Mouse (Mus musculus): ENCODE data around the gene Ndrg2. TPM values are rescaled to one million over a fixed set of nuclear protein-coding genes. Genes with fewer than 3 reads are reported as not detected.

Gene Ndrg2
- polyA plus RNA-seq, 1 experiment from 2014 or later, result 105 TPM

DNA sequence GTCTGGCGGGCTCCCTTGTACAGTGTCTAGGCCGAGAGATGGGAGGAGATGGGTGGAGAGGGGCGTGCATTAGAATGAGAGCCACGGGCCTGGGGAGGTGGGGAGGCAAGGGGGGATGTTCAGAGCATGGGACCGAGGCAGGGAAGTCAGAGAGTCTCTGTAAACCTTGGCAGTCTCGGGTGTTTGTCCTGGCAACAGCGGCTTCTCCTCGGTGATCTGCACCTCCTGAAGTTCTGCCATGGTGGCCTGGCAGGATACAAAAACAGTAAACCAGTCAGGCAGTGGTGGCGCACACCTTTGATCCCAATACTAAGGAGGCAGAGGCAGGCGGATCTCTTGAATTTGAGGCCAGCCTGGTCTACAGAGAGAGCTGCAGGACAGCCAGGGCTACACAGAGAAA is 2.7 kb downstream of the Ndrg2 start:
- Histone ChIP-seq H3K27ac (no peak overlapping the region), H3K9me3 (no peaks in the 10 kb centered on the region), H3K4me1 (peaks cover 41% of the 10 kb centered on the region), H3K9ac (no peak overlapping the region), H3K4me3 (no peak overlapping the region), H3K27me3 (no peaks in the 10 kb centered on the region), H3K4me2 (no peak overlapping the region), H3K36me3 (peaks cover 13% of the 10 kb centered on the region)
- no peak for ATAC-seq (ENCODE audit: insufficient number of reproducible peaks, low FRiP score, low TSS enrichment, low read depth)
- 82% methylated on average over 10 of the region's 10 CpGs for WGBS

GRCm38 (mm10) chr14:51906102-51906501 is 7.9 kb downstream of the Ndrg2 start:
- H3K27ac ChIP-seq, result no peak overlapping the region
- no peaks in the 10 kb centered on the region for H3K27me3 ChIP-seq
- WGBS, result 93% methylated on average over 11 of the region's 11 CpGs
- H3K9me3 ChIP-seq, result no peaks in the 10 kb centered on the region
- no peak for ATAC-seq (ENCODE audit: insufficient number of reproducible peaks, low FRiP score, low TSS enrichment, low read depth)
- H3K36me3 ChIP-seq, result peaks cover 29% of the 10 kb centered on the region
- no peak overlapping the region for H3K4me2 ChIP-seq
- H3K4me3 ChIP-seq, result no peak overlapping the region
- H3K4me1 ChIP-seq, result no peaks in the 10 kb centered on the region
- no peak overlapping the region for H3K9ac ChIP-seq

DNA sequence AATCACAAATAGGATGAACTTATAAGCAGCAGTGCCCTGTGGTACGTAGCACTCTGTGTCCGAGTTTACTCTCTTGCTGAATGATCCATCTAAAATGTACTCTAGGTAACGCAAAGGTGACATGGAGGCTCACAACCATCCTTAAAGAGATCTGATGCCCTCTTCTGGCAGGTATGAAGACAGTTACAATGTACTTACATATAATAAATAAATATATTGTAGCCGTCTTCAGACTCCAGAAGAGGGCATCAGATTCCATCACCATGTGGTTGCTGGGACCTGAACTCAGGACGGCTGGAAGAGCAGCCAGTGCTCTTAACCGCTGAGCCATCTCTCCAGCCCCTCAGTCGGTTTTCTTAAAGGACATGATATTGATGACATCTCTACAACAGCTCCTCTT is 9.3 kb downstream of the Ndrg2 start:
- H3K4me1 ChIP-seq, result no peaks in the 10 kb centered on the region
- ATAC-seq (ENCODE audit: insufficient number of reproducible peaks, low FRiP score, low TSS enrichment, low read depth), result no peak
- no peak overlapping the region for H3K4me3 ChIP-seq
- H3K9ac ChIP-seq, result no peak overlapping the region
- H3K4me2 ChIP-seq, result no peak overlapping the region
- no peaks in the 10 kb centered on the region for H3K27me3 ChIP-seq
- WGBS, result 66% methylated on average over 7 of the region's 7 CpGs
- peaks cover 29% of the 10 kb centered on the region for H3K36me3 ChIP-seq
- no peak overlapping the region for H3K27ac ChIP-seq
- no peaks in the 10 kb centered on the region for H3K9me3 ChIP-seq

- H3K4me2 ChIP-seq, result no peak overlapping the region
- no peaks in the 10 kb centered on the region for H3K27me3 ChIP-seq
- no peaks in the 10 kb centered on the region for H3K9me3 ChIP-seq
- no peak overlapping the region for H3K27ac ChIP-seq
- H3K9ac ChIP-seq, result no peak overlapping the region
- no peaks in the 10 kb centered on the region for H3K4me1 ChIP-seq
- no peak overlapping the region for H3K4me3 ChIP-seq
- WGBS, result 76% methylated on average over 9 of the region's 9 CpGs
- no peak for ATAC-seq (ENCODE audit: insufficient number of reproducible peaks, low FRiP score, low TSS enrichment, low read depth)
- H3K36me3 ChIP-seq, result peaks cover 29% of the 10 kb centered on the region
Observed at GRCm38 (mm10) chr14:51903782-51904181, 10.2 kb downstream of the Ndrg2 start.

GRCm38 (mm10) chr14:51902806-51903710 is 10.9 kb downstream of the Ndrg2 start:
- H3K4me2 ChIP-seq, result no peak overlapping the region
- H3K9me3 ChIP-seq, result no peaks in the 10 kb centered on the region
- H3K9ac ChIP-seq, result no peak overlapping the region
- H3K27ac ChIP-seq, result no peak overlapping the region
- H3K36me3 ChIP-seq, result peaks cover 25% of the 10 kb centered on the region
- no peaks in the 10 kb centered on the region for H3K27me3 ChIP-seq
- no peak for ATAC-seq (ENCODE audit: insufficient number of reproducible peaks, low FRiP score, low TSS enrichment, low read depth)
- H3K4me3 ChIP-seq, result no peak overlapping the region
- no peaks in the 10 kb centered on the region for H3K4me1 ChIP-seq
- WGBS, result 56% methylated on average over 9 of the region's 9 CpGs

GRCm38 (mm10) chr14:51899351-51899750 is 14.6 kb downstream of the Ndrg2 start:
- Histone ChIP-seq H3K27ac (no peak overlapping the region), H3K27me3 (no peaks in the 10 kb centered on the region), H3K4me3 (no peak overlapping the region), H3K4me2 (no peak overlapping the region), H3K36me3 (0 out of 2 replicates have a peak, but pooled peaks cover 4% of the 10 kb centered on the region), H3K9me3 (no peaks in the 10 kb centered on the region), H3K9ac (no peak overlapping the region), H3K4me1 (0 out of 2 replicates have a peak, but pooled peaks cover 2% of the 10 kb centered on the region)
- 94% methylated on average over 1 of the region's 1 CpGs for WGBS
- no peak for ATAC-seq (ENCODE audit: insufficient number of reproducible peaks, low FRiP score, low TSS enrichment, low read depth)

- H3K27ac ChIP-seq, result no peak overlapping the region
- no peak for ATAC-seq (ENCODE audit: insufficient number of reproducible peaks, low FRiP score, low TSS enrichment, low read depth)
- H3K4me1 ChIP-seq, result 0 out of 2 replicates have a peak, but pooled peaks cover 2% of the 10 kb centered on the region
- 60% methylated on average over 8 of the region's 8 CpGs for WGBS
- H3K36me3 ChIP-seq, result peaks cover 11% of the 10 kb centered on the region
- no peaks in the 10 kb centered on the region for H3K27me3 ChIP-seq
- no peak overlapping the region for H3K4me3 ChIP-seq
- H3K9me3 ChIP-seq, result no peaks in the 10 kb centered on the region
- no peak overlapping the region for H3K9ac ChIP-seq
- no peak overlapping the region for H3K4me2 ChIP-seq
Observed at GRCm38 (mm10) chr14:51896539-51897170, 17.3 kb downstream of the Ndrg2 start.

DNA sequence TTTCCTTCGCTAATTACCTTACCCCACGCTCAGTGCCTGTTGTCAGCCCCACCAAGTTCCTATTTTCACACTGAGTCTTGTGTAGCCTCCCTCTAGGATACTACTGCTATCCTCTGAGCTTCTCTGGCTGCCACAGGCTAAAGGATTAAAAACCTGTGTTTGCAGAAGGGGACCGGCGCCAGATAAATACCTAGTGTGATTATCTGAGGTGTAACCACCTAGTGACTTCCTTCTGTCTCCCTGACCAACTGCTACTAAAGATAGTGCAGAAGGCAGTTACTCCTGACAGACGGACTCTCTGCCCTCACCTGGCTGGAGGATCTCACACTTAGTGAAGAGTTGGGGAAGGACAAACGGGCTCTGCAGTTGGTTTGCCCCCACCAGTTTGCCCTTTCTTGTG is 17.9 kb downstream of the Ndrg2 start:
- Histone ChIP-seq H3K4me1 (0 out of 2 replicates have a peak, but pooled peaks cover 2% of the 10 kb centered on the region), H3K9me3 (no peaks in the 10 kb centered on the region), H3K9ac (no peak overlapping the region), H3K27ac (no peak overlapping the region), H3K36me3 (peaks cover 17% of the 10 kb centered on the region), H3K27me3 (no peaks in the 10 kb centered on the region), H3K4me2 (no peak overlapping the region), H3K4me3 (no peak overlapping the region)
- 81% methylated on average over 6 of the region's 6 CpGs for WGBS
- ATAC-seq (ENCODE audit: insufficient number of reproducible peaks, low FRiP score, low TSS enrichment, low read depth), result no peak

GRCm38 (mm10) chr14:51895071-51895470 is 18.9 kb downstream of the Ndrg2 start:
- H3K36me3 ChIP-seq, result peaks cover 27% of the 10 kb centered on the region
- no peak overlapping the region for H3K27ac ChIP-seq
- no peak overlapping the region for H3K9ac ChIP-seq
- 0 out of 2 replicates have a peak, but pooled peaks cover 2% of the 10 kb centered on the region for H3K4me1 ChIP-seq
- no peaks in the 10 kb centered on the region for H3K9me3 ChIP-seq
- 82% methylated on average over 14 of the region's 14 CpGs for WGBS
- H3K4me2 ChIP-seq, result no peak overlapping the region
- H3K27me3 ChIP-seq, result no peaks in the 10 kb centered on the region
- no peak for ATAC-seq (ENCODE audit: insufficient number of reproducible peaks, low FRiP score, low TSS enrichment, low read depth)
- no peak overlapping the region for H3K4me3 ChIP-seq

DNA sequence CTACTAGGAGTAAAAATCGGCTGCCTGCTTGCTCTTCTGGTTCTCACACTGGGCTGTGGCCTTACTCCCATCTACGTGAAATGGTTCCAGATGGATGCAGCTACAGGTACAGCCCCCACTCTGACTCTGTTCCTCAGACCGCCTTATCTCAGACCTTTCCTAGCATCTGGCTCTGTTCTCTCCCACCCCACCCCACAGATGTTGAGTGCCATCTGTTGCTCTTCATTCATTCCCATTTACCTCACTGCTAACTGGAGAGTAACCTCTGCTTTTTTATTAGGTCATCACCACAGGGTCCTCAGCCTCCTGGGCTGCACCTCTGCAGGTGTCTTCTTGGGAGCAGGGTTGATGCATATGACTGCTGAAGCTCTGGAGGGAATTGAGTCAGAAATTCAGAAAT is 20.1 kb downstream of the Ndrg2 start:
- Histone ChIP-seq H3K9me3 (no peaks in the 10 kb centered on the region), H3K4me3 (no peak overlapping the region), H3K9ac (no peak overlapping the region), H3K4me1 (0 out of 2 replicates have a peak, but pooled peaks cover 2% of the 10 kb centered on the region), H3K4me2 (no peak overlapping the region), H3K27me3 (no peaks in the 10 kb centered on the region), H3K36me3 (peaks cover 39% of the 10 kb centered on the region), H3K27ac (no peak overlapping the region)
- WGBS, result 54% methylated on average over 3 of the region's 3 CpGs
- no peak for ATAC-seq (ENCODE audit: insufficient number of reproducible peaks, low FRiP score, low TSS enrichment, low read depth)

DNA sequence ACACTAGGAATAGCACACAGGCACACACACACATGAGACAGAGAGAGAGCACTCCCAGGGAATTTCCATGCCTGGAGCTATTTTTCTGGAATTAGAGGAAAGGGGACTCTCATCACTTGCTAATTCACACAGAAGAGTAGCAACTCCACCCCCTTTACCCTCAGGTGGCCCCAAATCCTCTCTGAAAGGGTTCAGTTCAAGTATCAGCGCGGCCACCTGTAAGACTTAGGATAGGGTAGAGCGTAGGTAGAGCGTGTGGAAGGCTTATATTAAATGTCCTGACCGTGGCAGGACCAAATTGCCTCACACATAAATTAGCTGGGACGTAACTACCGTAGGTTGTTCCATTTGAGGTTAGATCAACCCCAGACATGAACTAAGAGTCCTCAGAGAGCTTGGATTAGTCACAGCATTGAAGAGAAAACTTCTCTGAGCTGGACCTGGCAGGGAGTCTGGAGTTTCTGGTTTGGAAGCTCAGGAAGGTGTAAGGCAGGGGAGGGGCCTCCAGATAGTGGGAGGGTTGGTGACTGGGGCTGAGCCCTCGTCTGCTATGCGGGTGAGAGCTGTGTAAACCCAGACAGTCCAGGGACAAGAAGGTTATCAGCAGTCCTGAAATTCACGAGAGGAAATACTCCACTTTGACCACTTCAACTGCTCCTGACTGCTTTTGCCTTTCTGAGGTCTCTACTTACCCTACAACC is 20.7 kb downstream of the Ndrg2 start:
- H3K9ac ChIP-seq, result no peak overlapping the region
- 0 out of 2 replicates have a peak, but pooled peaks cover 2% of the 10 kb centered on the region for H3K4me1 ChIP-seq
- H3K27me3 ChIP-seq, result no peaks in the 10 kb centered on the region
- H3K4me3 ChIP-seq, result no peak overlapping the region
- WGBS, result 23% methylated on average over 10 of the region's 10 CpGs
- no peaks in the 10 kb centered on the region for H3K9me3 ChIP-seq
- no peak overlapping the region for H3K27ac ChIP-seq
- H3K4me2 ChIP-seq, result no peak overlapping the region
- no peak; the same call in 1 of the 2 replicates for ATAC-seq (ENCODE audit: insufficient number of reproducible peaks, low FRiP score, low TSS enrichment, low read depth)
- peaks cover 44% of the 10 kb centered on the region for H3K36me3 ChIP-seq

Data from limb, embryonic 15.5 days (tissue).